Mouse (Mus musculus) stomach, postnatal 0 days (tissue): ENCODE data around the gene Ccl17.

Experiments
- CTCF ChIP-seq: IDR thresholded peaks from 2 replicates; pipeline ENCODE4 v1.5.1; 2016; ENCODE audit warnings: antibody characterized with exemption, low read depth, mild to moderate bottlenecking, moderate library complexity
- EP300 ChIP-seq: optimal IDR thresholded peaks from 2 replicates; pipeline ENCODE3; 2016; ENCODE audit warnings: antibody characterized with exemption

- TF ChIP-seq CTCF (no peak), EP300 (no peak)
Observed at GRCm38 (mm10) chr8:94778036-94778435, 32.2 kb upstream of the Ccl17 start.
